Mouse (Mus musculus) cerebellum, postnatal 10 days (tissue): Measurements from ENCODE around the gene Fbxo27.
"Not testable (repeated sequence)": the region's sequence is repeated elsewhere in the genome, so short reads cannot be mapped to it uniquely, and the experiment has no call there.

Experiments used
- DNase-seq, 2 experiments: peaks; one replicate each; pipeline ENCODE4 v3.0.0; 2021; ENCODE audit warnings: mixed read lengths in 2 of 2

The Fbxo27 gene

GRCm38 (mm10) chr7:28692545-28693320, at the start of gene Fbxo27:
Gene Fbxo27 (plus strand): TSS chr7:28692849.
- peak; percentile 79 to 80 for DNase-seq

GRCm38 (mm10) chr7:28645366-28645765, 47.3 kb upstream of the Fbxo27 start:
- DNase-seq: no peak

- no peak for DNase-seq
Measured at GRCm38 (mm10) chr7:28645947-28646475, 46.6 kb upstream of the Fbxo27 start.

GRCm38 (mm10) chr7:28647016-28647415, 45.6 kb upstream of the Fbxo27 start:
- DNase-seq: no peak

GRCm38 (mm10) chr7:28651157-28651556, 41.5 kb upstream of the Fbxo27 start:
- peak; percentile 31 to 53 for DNase-seq

GRCm38 (mm10) chr7:28656430-28656829, 36.2 kb upstream of the Fbxo27 start:
- no peak for DNase-seq

- peak; percentile 49 to 50 for DNase-seq
Measured at GRCm38 (mm10) chr7:28665620-28666579, 26.7 kb upstream of the Fbxo27 start.

- no peak for DNase-seq
Measured at GRCm38 (mm10) chr7:28671172-28671571, 21.5 kb upstream of the Fbxo27 start.

GRCm38 (mm10) chr7:28672276-28672675, 20.4 kb upstream of the Fbxo27 start:
- DNase-seq: no peak

GRCm38 (mm10) chr7:28672786-28673185, 19.9 kb upstream of the Fbxo27 start:
- not testable (repeated sequence) for DNase-seq

- no peak for DNase-seq
Measured at GRCm38 (mm10) chr7:28674994-28675393, 17.7 kb upstream of the Fbxo27 start.

- DNase-seq: peak; percentile 48 to 49
Measured at GRCm38 (mm10) chr7:28675746-28676145, 16.9 kb upstream of the Fbxo27 start.

- no peak for DNase-seq
Measured at GRCm38 (mm10) chr7:28676811-28677541, 15.7 kb upstream of the Fbxo27 start.

- DNase-seq: no peak
Measured at GRCm38 (mm10) chr7:28677624-28678023, 15.0 kb upstream of the Fbxo27 start.

GRCm38 (mm10) chr7:28691075-28691474, 1.6 kb upstream of the Fbxo27 start:
- DNase-seq: no peak

- DNase-seq: peak; percentile 90 to 91
Measured at GRCm38 (mm10) chr7:28693321-28693966, 795 bp downstream of the Fbxo27 start.

GRCm38 (mm10) chr7:28694423-28694822, 1.8 kb downstream of the Fbxo27 start:
- peak in 1 of 2 experiments; percentile 20 for DNase-seq

GRCm38 (mm10) chr7:28694966-28695511, 2.4 kb downstream of the Fbxo27 start:
- no peak for DNase-seq

GRCm38 (mm10) chr7:28697277-28697676, 4.6 kb downstream of the Fbxo27 start:
- DNase-seq: no peak

GRCm38 (mm10) chr7:28700269-28700668, 7.6 kb downstream of the Fbxo27 start:
- no peak for DNase-seq

- DNase-seq: not testable (repeated sequence)
Measured at GRCm38 (mm10) chr7:28701306-28701705, 8.7 kb downstream of the Fbxo27 start.
